Mouse (Mus musculus): ENCODE data around the gene Pdzk1. TPM values are rescaled to one million over a fixed set of nuclear protein-coding genes. Genes with fewer than 3 reads are reported as not detected.
A peak's percentile ranks its signal among the peaks of the same experiment; 100 is the strongest.

Gene Pdzk1
- total RNA-seq, 2 experiments from 2014 or later = 0.21 TPM; not detected in 1

- no peak for DNase-seq (ENCODE audit: low spot score in 2 of 2)
Observed at GRCm38 (mm10) chr3:96881557-96881956, 52.5 kb downstream of the Pdzk1 start.

- DNase-seq (ENCODE audit: low spot score in 2 of 2) = no peak
Observed at GRCm38 (mm10) chr3:96882061-96882849, 53.2 kb downstream of the Pdzk1 start.

DNA sequence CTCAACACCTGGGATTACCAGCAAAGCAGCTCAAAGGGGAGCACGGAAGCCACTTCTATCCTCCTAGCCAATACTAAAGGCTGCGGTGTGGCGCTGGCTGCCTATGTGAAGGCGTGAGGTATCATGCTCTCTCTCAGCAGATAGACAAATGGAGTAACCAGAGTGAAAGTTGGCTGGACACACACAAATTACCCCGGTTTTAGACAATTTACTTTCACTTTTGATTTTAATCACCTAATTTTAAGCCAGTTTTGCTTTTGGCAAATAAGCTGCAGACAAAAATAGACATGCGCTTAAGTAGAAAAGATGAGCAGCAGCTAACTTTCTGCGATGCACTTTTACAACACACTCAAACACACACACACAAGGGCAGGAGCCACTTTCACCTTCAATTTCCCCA, 54.6 kb downstream of the Pdzk1 start:
- no peak for DNase-seq (ENCODE audit: low spot score in 2 of 2)

- DNase-seq (ENCODE audit: low spot score in 2 of 2) = no peak
Observed at GRCm38 (mm10) chr3:96902336-96902999, 73.4 kb downstream of the Pdzk1 start.

GRCm38 (mm10) chr3:96904393-96904792, 75.3 kb downstream of the Pdzk1 start, which contains the start of gene Gja5:
Gene Gja5, plus strand, starts transcription at chr3:96904693.
- DNase-seq (ENCODE audit: low spot score in 2 of 2) = no peak

- peak; percentile 88 to 90 for DNase-seq (ENCODE audit: low spot score in 2 of 2)
Observed at GRCm38 (mm10) chr3:96904851-96905541, 75.9 kb downstream of the Pdzk1 start, which contains the start of gene Gpr89. Gene Gpr89, minus strand, starts transcription at chr3:96905346.

GRCm38 (mm10) chr3:96905592-96905991, 76.5 kb downstream of the Pdzk1 start:
- no peak for DNase-seq (ENCODE audit: low spot score in 2 of 2)

Other genes with a start within 250 kb of the Pdzk1 start
- gene Polr3gl, start 235.1 kb upstream of the Pdzk1 start, total RNA-seq (2021) = 10 to 100 TPM; 32.4 to 34.2 TPM
- 1 to 10 TPM; 1.9 TPM for gene Ankrd34a, start 232.6 kb upstream of the Pdzk1 start, total RNA-seq (2021)
- gene Lix1l, start 228.1 kb upstream of the Pdzk1 start, total RNA-seq (2021) = 10 to 100 TPM; 41.8 to 42.9 TPM
- gene Rbm8a, start 199.4 kb upstream of the Pdzk1 start, total RNA-seq (2021) = 10 to 100 TPM; 67.3 to 77.2 TPM
- 10 to 100 TPM; 28.8 to 30.8 TPM for gene Pex11b, start 193.9 kb upstream of the Pdzk1 start, total RNA-seq (2021)
- under 1 TPM; 0.31 to 0.61 TPM for gene Gm42957, start 193.8 kb upstream of the Pdzk1 start, total RNA-seq (2021)
- gene Itga10, start 183.7 kb upstream of the Pdzk1 start, total RNA-seq (2021) = 1 to 10 TPM; 5.6 to 6.8 TPM
- gene Ankrd35, start 159.2 kb upstream of the Pdzk1 start, total RNA-seq (2021) = 1 to 10 TPM; 2.0 to 2.6 TPM
- 10 to 100 TPM; 30.7 to 33.3 TPM for gene Pias3, start 132.9 kb upstream of the Pdzk1 start, total RNA-seq (2021)
- 1 to 10 TPM; 1.3 to 1.7 TPM for gene Nudt17, start 120.7 kb upstream of the Pdzk1 start, total RNA-seq (2021)
- gene Polr3c, start 101.7 kb upstream of the Pdzk1 start, total RNA-seq (2021) = 10 to 100 TPM; 23.6 to 24.5 TPM
- gene Rnf115, start 101.6 kb upstream of the Pdzk1 start, total RNA-seq (2021) = 10 to 100 TPM; 45.1 to 50.6 TPM
- gene Cd160, start 67 bp downstream of the Pdzk1 start, total RNA-seq (2021) = not detected
- 1 to 10 TPM; 9.1 to 9.3 TPM for gene Gja5, start 75.4 kb downstream of the Pdzk1 start, total RNA-seq (2021)
- gene Gpr89, start 76.1 kb downstream of the Pdzk1 start, total RNA-seq (2021) = 10 to 100 TPM; 21.1 to 23.6 TPM
- gene Gja8, start 96.7 kb downstream of the Pdzk1 start, total RNA-seq (2021) = not detected

Data from gastrocnemius, postnatal 4 days (tissue).